Mouse (Mus musculus) midbrain, postnatal 0 days (tissue): ENCODE measurements around the gene Hnrnpa3. TPM values are rescaled to one million over a fixed set of nuclear protein-coding genes. Genes with fewer than 3 reads are reported as not detected.
"Not testable (repeated sequence)": the region's sequence is repeated elsewhere in the genome, so short reads cannot be mapped to it uniquely, and the experiment has no call there.

Experiments used
- ATAC-seq: fragments of 200-750 bp; cut with Nextera tagmentation; 2 replicates; pipeline ENCODE4 v1.8.0; 2017; ENCODE audit warnings: moderate number of reproducible peaks, mild to moderate bottlenecking, moderate TSS enrichment, moderate library complexity; ENCODE audit not compliant: low FRiP score
- DNase-seq: peaks from one replicate; pipeline ENCODE4 v3.0.0-alpha.2; 2015; ENCODE audit warnings: low spot score
- H3K27ac ChIP-seq: fragments of 300-500 bp; sonication (generic); 2 replicates; pipeline ENCODE4 v1.5.1; 2014; ENCODE audit warnings: low read depth, mild to moderate bottlenecking, low read length, mixed read lengths
- H3K27me3 ChIP-seq: fragments of 300-500 bp; sonication (generic); 2 replicates; pipeline ENCODE4 v1.6.1; 2014; ENCODE audit warnings: low read length, control low read depth, mixed read lengths; ENCODE audit not compliant: insufficient read depth
- H3K36me3 ChIP-seq: fragments of 300-500 bp; sonication (generic); 2 replicates; pipeline ENCODE4 v1.6.1; 2014; ENCODE audit warnings: low read length, control low read depth, mixed read lengths; ENCODE audit not compliant: insufficient read depth
- H3K4me1 ChIP-seq: fragments of 300-500 bp; sonication (generic); 2 replicates; pipeline ENCODE4 v1.6.1; 2014; ENCODE audit warnings: mild to moderate bottlenecking, control low read depth, antibody characterized with exemption, low read length, mixed read lengths; ENCODE audit not compliant: insufficient read depth
- H3K4me2 ChIP-seq: fragments of 300-500 bp; sonication (generic); 2 replicates; pipeline ENCODE4 v1.6.1; 2014; ENCODE audit warnings: low read depth, mild to moderate bottlenecking, low read length, mixed read lengths; ENCODE audit not compliant: poor library complexity, severe bottlenecking
- H3K4me3 ChIP-seq: fragments of 300-500 bp; sonication (generic); 2 replicates; pipeline ENCODE4 v1.5.1; 2014; ENCODE audit warnings: low read depth, mild to moderate bottlenecking, low read length, moderate library complexity
- H3K9ac ChIP-seq: fragments of 300-500 bp; sonication (generic); replicated peaks from 2 replicates; pipeline ENCODE4 v1.6.1; 2014; ENCODE audit warnings: mild to moderate bottlenecking, low read length, moderate library complexity, mixed read lengths; ENCODE audit not compliant: poor library complexity, severe bottlenecking
- H3K9me3 ChIP-seq: fragments of 300-500 bp; sonication (generic); 2 replicates; pipeline ENCODE4 v1.6.1; 2016; ENCODE audit warnings: low read length, control low read depth
- CTCF ChIP-seq: IDR thresholded peaks from 2 replicates; pipeline ENCODE4 v1.5.1; 2016; ENCODE audit warnings: antibody characterized with exemption, mild to moderate bottlenecking
- WGBS: fragments of 180-500 bp; shearing (Covaris S2); extraction: QIAGEN DNeasy Blood & Tissue Kit; methylation state at CpG from one replicate; pipeline ENCODE4 v1.1.7; 2014; 5-methylcytosine and 5-hydroxymethylcytosine counted together
- polyA plus RNA-seq: library from polyadenylated mRNA; unstranded; fragments of >200 nt; fragmentation: Nextera tagmentation; extraction: Ambion mirVana; gene quantifications from 2 replicates; pipeline ENCODE4 v1.2.1, GENCODE M21; 2015
- total RNA-seq: library from RNA; depleted of rRNA; stranded (reverse); fragments of >200 nt; gene quantifications from 2 replicates; pipeline ENCODE4 v1.2.3, GENCODE M21; 2014; rRNA removed

The Hnrnpa3 gene
- total RNA-seq = 83.7 and 116 TPM in 2 replicates
- polyA plus RNA-seq = 87.7 and 96.6 TPM in 2 replicates

DNA sequence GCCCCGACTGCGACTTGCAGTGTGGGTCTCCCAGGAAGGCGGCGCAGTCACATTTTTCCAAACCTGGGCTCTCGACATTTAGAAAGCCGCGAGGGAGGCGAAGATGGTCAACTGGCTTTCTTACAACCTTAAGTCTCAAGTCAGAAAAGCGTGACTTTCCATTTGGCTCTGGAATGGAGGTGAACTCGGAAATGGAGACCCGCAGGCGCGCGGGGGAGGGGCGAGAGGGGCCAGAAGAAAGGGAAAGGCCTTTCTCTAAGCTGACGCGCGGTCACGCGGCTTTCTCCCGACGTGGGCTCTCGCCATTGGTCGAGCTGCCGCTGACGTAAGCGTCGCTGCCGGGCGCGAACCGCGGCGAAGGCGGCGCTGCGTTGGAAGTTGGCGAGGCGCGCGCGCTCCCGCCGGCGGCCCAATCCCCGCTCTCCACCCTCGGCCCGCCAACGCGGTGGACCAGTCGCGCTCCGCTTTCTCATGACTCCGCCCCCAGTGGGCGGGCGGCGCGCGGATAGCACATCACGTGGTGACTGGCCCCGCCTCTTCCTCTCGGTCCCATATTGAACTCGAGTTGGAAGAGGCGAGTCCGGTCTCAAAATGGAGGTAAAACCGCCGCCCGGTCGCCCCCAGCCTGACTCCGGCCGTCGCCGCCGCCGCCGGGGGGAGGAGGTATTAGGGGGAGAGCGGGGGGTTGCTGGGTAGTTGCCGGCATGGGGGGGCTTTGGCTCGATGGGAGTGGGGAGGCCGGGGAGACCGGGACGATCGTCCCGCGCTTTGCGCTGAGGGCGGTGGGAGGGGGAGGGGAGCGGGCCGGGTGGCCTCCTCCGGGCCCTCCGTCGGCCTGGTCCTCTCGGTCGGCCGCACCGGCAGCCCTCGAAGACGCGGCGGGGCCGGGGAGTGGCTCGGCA, at the start of gene Hnrnpa3:
TSS of gene Hnrnpa3 (plus strand) at position 535 of the 902 bp plus-strand sequence.
- Histone ChIP-seq H3K27ac (peak within 1 kb of the TSS; percentile 100), H3K9ac (peak within 1 kb of the TSS; percentile 98), H3K36me3 (peaks cover 4% of the 10 kb centered on the region; the same call in 1 of the 2 replicates), H3K27me3 (no peaks in the 10 kb centered on the region), H3K4me2 (peak within 1 kb of the TSS; percentile 71), H3K4me1 (peaks cover 11% of the 10 kb centered on the region), H3K4me3 (peak within 1 kb of the TSS; percentile 91), H3K9me3 (no peaks in the 10 kb centered on the region)
- TF ChIP-seq CTCF = peak; percentile 23; the same call in 1 of the 2 replicates
- under 1% methylated on average over 80 of the region's 102 CpGs for WGBS
- DNase-seq = peak; percentile 99
- peak; percentile 96 for ATAC-seq

DNA sequence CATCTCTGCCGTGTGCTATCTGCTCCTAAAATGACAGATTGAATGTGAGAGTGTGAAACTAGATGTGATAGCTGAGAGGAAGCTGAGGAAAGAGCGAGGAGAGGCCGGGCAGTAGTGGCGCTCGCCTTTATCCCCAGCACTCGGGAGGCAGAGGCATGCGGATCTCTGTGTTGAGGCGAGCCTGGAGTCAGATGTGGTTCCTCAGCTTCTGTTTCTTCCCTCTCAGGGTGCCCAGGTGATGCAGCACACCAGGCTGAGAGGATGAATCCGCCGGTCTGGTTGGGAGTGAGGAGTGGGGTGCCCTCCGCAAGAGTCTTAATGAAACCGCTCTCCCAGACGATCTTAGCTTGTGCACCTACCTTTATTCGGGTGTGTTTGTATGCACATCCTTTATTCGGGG, 49.1 kb upstream of the Hnrnpa3 start:
- H3K27ac ChIP-seq = no peak overlapping the region
- WGBS = 68% methylated on average over 15 of the region's 15 CpGs
- H3K9ac ChIP-seq = no peak overlapping the region
- H3K9me3 ChIP-seq = no peaks in the 10 kb centered on the region
- no peak for TF ChIP-seq CTCF
- H3K36me3 ChIP-seq = no peaks in the 10 kb centered on the region
- no peak for ATAC-seq
- DNase-seq = no peak
- H3K4me3 ChIP-seq = peak overlapping the region; percentile 19; the same call in 1 of the 2 replicates
- no peaks in the 10 kb centered on the region for H3K4me1 ChIP-seq
- H3K4me2 ChIP-seq = peak overlapping the region; percentile 47
- H3K27me3 ChIP-seq = 0 out of 2 replicates have a peak, but pooled peaks cover 12% of the 10 kb centered on the region

DNA sequence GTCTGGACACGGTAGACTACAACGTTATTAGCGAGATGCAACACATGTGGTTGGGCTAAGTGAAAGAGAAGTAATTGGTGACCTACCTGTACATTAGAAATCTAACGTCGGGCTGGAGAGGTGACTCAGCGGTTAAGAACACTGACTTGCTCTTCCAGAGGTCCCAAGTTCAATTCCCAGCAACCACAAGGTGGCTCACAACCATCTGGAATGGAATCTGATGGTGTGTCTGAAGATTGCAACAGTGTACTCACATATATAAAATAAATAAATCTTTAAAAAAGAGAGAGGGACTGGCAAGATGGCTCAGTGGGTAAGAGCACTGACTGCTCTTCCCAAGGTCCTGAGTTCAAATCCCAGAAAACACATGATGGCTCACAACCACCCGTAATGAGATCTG, 48.5 kb upstream of the Hnrnpa3 start:
- H3K27ac ChIP-seq, H3K4me2 ChIP-seq, H3K9ac ChIP-seq, DNase-seq, H3K4me1 ChIP-seq, H3K9me3 ChIP-seq, H3K4me3 ChIP-seq, H3K36me3 ChIP-seq, ATAC-seq: not testable (repeated sequence)
- 89% methylated on average over 7 of the region's 7 CpGs for WGBS
- H3K27me3 ChIP-seq = 0 out of 2 replicates have a peak, but pooled peaks cover 12% of the 10 kb centered on the region
- TF ChIP-seq CTCF = peak; percentile 62

DNA sequence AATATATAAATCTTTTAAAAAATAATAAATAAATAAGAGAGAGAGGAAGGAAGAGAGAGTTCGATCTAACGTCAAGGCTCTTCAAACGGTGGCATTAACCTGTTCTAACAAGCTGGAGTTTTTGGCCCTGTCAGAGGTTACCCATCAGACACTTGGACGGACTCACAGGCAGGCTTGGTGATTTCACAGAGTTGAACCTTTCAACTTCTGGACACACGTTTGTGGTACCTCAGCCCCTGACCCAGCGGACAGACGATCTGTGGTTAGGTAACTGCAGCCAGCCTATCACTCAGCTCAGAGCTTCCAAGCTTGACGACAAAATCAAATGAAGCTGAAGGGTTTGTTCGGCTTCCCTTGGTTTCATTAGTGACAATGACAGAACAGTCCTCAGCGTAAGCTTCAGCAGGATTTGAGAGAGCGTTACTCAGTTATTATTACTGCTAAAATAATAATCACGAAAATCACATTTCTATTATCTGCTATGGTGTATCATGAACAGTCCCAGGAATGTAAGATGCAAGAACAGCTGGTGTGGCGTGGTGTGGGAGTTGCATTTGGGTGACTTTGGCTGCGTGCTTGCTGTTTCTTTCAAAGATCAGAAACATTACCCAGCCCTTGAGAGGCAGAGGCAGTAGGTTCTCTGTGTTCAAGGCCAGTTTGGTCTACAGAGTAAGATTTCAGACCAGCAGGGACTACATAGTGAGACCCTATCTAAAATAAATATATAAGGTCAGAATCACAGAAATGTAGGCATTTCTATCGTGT, 47.8 kb upstream of the Hnrnpa3 start:
- no peaks in the 10 kb centered on the region for H3K36me3 ChIP-seq
- no peak for DNase-seq
- no peak overlapping the region for H3K9ac ChIP-seq
- 0 out of 2 replicates have a peak, but pooled peaks cover 12% of the 10 kb centered on the region for H3K27me3 ChIP-seq
- H3K9me3 ChIP-seq = no peaks in the 10 kb centered on the region
- no peak overlapping the region for H3K4me2 ChIP-seq
- WGBS = 89% methylated on average over 15 of the region's 15 CpGs
- no peaks in the 10 kb centered on the region for H3K4me1 ChIP-seq
- TF ChIP-seq CTCF = no peak
- H3K4me3 ChIP-seq = no peak overlapping the region
- H3K27ac ChIP-seq = no peak overlapping the region
- no peak for ATAC-seq

DNA sequence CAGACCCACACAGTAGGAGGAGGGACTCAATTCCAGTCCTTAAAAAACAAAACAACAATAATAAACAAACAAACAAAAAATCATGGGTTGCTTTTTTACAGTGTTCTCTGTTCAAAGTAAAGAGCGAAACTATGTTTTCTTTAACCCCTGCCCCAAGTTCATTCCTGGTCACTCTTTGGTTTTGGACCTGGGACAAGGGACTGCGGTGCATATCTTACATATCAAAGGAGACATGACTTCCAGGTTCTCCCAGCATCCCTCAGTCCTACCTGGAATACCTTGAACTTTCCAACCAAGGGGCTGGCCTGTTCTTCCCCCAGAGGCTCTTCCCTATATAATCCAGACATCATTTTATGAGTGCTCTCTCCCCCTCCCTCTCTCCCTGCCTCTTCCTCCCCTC, 47.1 kb upstream of the Hnrnpa3 start:
- no peak overlapping the region for H3K4me3 ChIP-seq
- no peak for ATAC-seq
- no peaks in the 10 kb centered on the region for H3K36me3 ChIP-seq
- 0 out of 2 replicates have a peak, but pooled peaks cover 12% of the 10 kb centered on the region for H3K27me3 ChIP-seq
- H3K27ac ChIP-seq = no peak overlapping the region
- H3K4me2 ChIP-seq = no peak overlapping the region
- no peak for DNase-seq
- H3K9me3 ChIP-seq = no peaks in the 10 kb centered on the region
- no peak for TF ChIP-seq CTCF
- 90% methylated on average over 2 of the region's 2 CpGs for WGBS
- no peak overlapping the region for H3K9ac ChIP-seq
- no peaks in the 10 kb centered on the region for H3K4me1 ChIP-seq
